Mouse (Mus musculus) heart, embryonic 11.5 days (tissue): ENCODE data around the gene 1700028J19Rik. TPM values are rescaled to one million over a fixed set of nuclear protein-coding genes. Genes with fewer than 3 reads are reported as not detected.

Source experiments
- ATAC-seq: fragments of 200-750 bp; cut with Nextera tagmentation; replicated peaks from 2 replicates; pipeline ENCODE4 v1.8.0; 2017; ENCODE audit warnings: moderate library complexity; ENCODE audit not compliant: insufficient number of reproducible peaks, low FRiP score, low TSS enrichment
- H3K27ac ChIP-seq: fragments of 300-500 bp; sonication (generic); 2 replicates; pipeline ENCODE4 v1.5.1; 2014; ENCODE audit warnings: mild to moderate bottlenecking, low read depth, low read length
- H3K27me3 ChIP-seq: fragments of 300-500 bp; sonication (generic); 2 replicates; pipeline ENCODE4 v1.6.1; 2014; ENCODE audit warnings: mild to moderate bottlenecking, low read length, mixed read lengths; ENCODE audit not compliant: control insufficient read depth, insufficient read depth
- H3K36me3 ChIP-seq: fragments of 300-500 bp; sonication (generic); 2 replicates; pipeline ENCODE4 v1.6.1; 2014; ENCODE audit warnings: mild to moderate bottlenecking, low read length, moderate library complexity, mixed read lengths; ENCODE audit not compliant: control insufficient read depth, insufficient read depth
- H3K4me1 ChIP-seq: fragments of 300-500 bp; sonication (generic); 2 replicates; pipeline ENCODE4 v1.6.1; 2014; ENCODE audit warnings: low read length; ENCODE audit not compliant: control insufficient read depth, insufficient read depth
- H3K4me2 ChIP-seq: fragments of 300-500 bp; sonication (generic); 2 replicates; pipeline ENCODE4 v1.6.1; 2014; ENCODE audit warnings: mild to moderate bottlenecking, moderate library complexity
- H3K4me3 ChIP-seq: fragments of 300-500 bp; sonication (generic); 2 replicates; pipeline ENCODE4 v1.5.1; 2014; ENCODE audit warnings: low read depth, low read length
- H3K9ac ChIP-seq: fragments of 300-500 bp; sonication (generic); 2 replicates; pipeline ENCODE4 v1.6.1; 2014; ENCODE audit warnings: mild to moderate bottlenecking, low read depth, low read length, moderate library complexity
- H3K9me3 ChIP-seq: fragments of 300-500 bp; sonication (generic); replicated peaks from 2 replicates; pipeline ENCODE4 v1.6.1; 2016; ENCODE audit warnings: low read length; ENCODE audit not compliant: control insufficient read depth
- WGBS: fragments of 180-500 bp; shearing (Covaris S2); extraction: QIAGEN DNeasy Blood & Tissue Kit; methylation state at CpG from one replicate; pipeline ENCODE4 v1.1.7; 2014; ENCODE audit not compliant: insufficient replicate concordance; 5-methylcytosine and 5-hydroxymethylcytosine counted together
- polyA plus RNA-seq: library from polyadenylated mRNA; unstranded; fragments of >200 nt; fragmentation: Nextera tagmentation; extraction: Ambion mirVana; gene quantifications from 2 replicates; pipeline ENCODE4 v1.2.1, GENCODE M21; 2014

1700028J19Rik gene
- polyA plus RNA-seq, result 0.68 and 1.7 TPM in 2 replicates

DNA sequence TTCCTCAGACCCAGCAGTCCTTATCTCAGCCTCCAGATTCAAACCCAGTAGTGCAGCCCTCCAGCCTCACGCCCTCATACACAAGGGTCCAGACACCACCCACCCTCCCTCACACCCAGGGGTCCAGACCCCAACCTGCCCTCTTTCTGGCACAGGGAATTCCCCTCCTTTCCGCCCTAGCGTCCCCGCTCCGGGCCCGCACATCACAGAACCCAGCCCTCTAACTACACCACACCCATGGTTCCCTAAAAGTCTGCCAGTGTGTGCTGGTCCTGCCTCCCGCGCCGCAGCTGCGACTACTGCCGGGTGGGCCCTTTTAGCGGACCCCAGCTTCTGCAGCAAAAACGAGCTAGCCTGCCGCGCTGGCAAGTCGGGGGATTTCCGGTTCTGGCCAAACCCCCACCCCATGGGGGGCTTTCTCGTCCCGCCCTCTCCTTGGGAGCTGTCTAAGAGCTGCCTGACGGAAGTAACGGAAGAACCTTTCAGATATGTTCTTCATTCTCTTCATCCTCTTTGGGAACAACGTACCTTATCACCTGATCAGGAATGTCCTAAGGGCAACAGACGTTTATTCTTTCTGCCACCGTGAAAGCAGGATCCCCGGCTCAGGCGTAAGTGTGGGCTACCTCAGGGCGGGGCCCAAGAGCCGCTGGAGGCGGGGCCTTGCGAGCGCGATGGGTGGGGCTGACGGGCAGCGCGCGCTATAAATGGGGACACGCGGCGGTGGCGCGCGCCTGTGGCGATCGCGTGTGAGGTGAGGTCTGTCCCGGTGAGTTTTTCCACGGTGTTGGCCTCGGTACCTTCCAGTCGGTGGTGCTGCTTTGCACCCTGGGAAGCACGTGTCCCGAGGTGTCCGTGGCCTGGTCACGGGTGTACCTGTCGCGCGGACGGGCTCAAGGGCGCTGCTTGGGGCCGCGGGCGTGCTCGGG is at the start of gene 1700028J19Rik, which contains the start of gene 2410002F23Rik:
TSS of gene 1700028J19Rik (minus strand) at position 641 of the 929 bp plus-strand sequence.
TSS of gene 2410002F23Rik (plus strand) at position 668 of the 929 bp plus-strand sequence.
- Histone ChIP-seq H3K4me1 (peaks cover 10% of the 10 kb centered on the region; the same call in 1 of the 2 replicates), H3K9me3 (no peaks in the 10 kb centered on the region), H3K4me3 (peak within 1 kb of the TSS; percentile 94), H3K27ac (peak within 1 kb of the TSS; percentile 92), H3K36me3 (peaks cover 20% of the 10 kb centered on the region), H3K4me2 (peak within 1 kb of the TSS; percentile 89), H3K27me3 (no peaks in the 10 kb centered on the region), H3K9ac (peak within 1 kb of the TSS; percentile 99)
- peak; percentile 82 for ATAC-seq
- under 1% methylated on average over 61 of the region's 62 CpGs for WGBS

GRCm38 (mm10) chr7:44291418-44291817 is 44.9 kb upstream of the 1700028J19Rik start:
- ATAC-seq, result no peak
- Histone ChIP-seq H3K9ac (no peak overlapping the region), H3K4me1 (no peaks in the 10 kb centered on the region), H3K27ac (no peak overlapping the region), H3K9me3 (no peaks in the 10 kb centered on the region; the same call in none of the 2 replicates), H3K4me3 (no peak overlapping the region), H3K27me3 (no peaks in the 10 kb centered on the region), H3K36me3 (no peaks in the 10 kb centered on the region), H3K4me2 (no peak overlapping the region)
- WGBS, result 50% methylated on average over 4 of the region's 4 CpGs

GRCm38 (mm10) chr7:44290986-44291385 is 44.5 kb upstream of the 1700028J19Rik start:
- no peak overlapping the region for H3K9ac ChIP-seq
- H3K4me3 ChIP-seq, result no peak overlapping the region
- 73% methylated on average over 4 of the region's 4 CpGs for WGBS
- H3K27ac ChIP-seq, result no peak overlapping the region
- H3K9me3 ChIP-seq, result no peaks in the 10 kb centered on the region; the same call in none of the 2 replicates
- no peak for ATAC-seq
- no peak overlapping the region for H3K4me2 ChIP-seq
- H3K4me1 ChIP-seq, result no peaks in the 10 kb centered on the region
- H3K36me3 ChIP-seq, result no peaks in the 10 kb centered on the region
- H3K27me3 ChIP-seq, result no peaks in the 10 kb centered on the region

- H3K9ac ChIP-seq, result no peak overlapping the region
- WGBS, result 58% methylated on average over 7 of the region's 7 CpGs
- no peak for ATAC-seq
- no peaks in the 10 kb centered on the region; the same call in none of the 2 replicates for H3K9me3 ChIP-seq
- H3K4me3 ChIP-seq, result no peak overlapping the region
- no peaks in the 10 kb centered on the region for H3K27me3 ChIP-seq
- H3K27ac ChIP-seq, result no peak overlapping the region
- H3K4me2 ChIP-seq, result no peak overlapping the region
- no peaks in the 10 kb centered on the region for H3K4me1 ChIP-seq
- H3K36me3 ChIP-seq, result no peaks in the 10 kb centered on the region
Observed at GRCm38 (mm10) chr7:44287760-44288159, 41.3 kb upstream of the 1700028J19Rik start.

- 73% methylated on average over 7 of the region's 7 CpGs for WGBS
- H3K4me1 ChIP-seq, result no peaks in the 10 kb centered on the region
- H3K4me3 ChIP-seq, result no peak overlapping the region
- H3K36me3 ChIP-seq, result no peaks in the 10 kb centered on the region
- no peaks in the 10 kb centered on the region for H3K27me3 ChIP-seq
- no peak overlapping the region for H3K4me2 ChIP-seq
- H3K27ac ChIP-seq, result no peak overlapping the region
- no peak overlapping the region for H3K9ac ChIP-seq
- peaks cover 2% of the 10 kb centered on the region; the same call in 1 of the 2 replicates for H3K9me3 ChIP-seq
- no peak for ATAC-seq
Observed at GRCm38 (mm10) chr7:44281586-44281985, 35.1 kb upstream of the 1700028J19Rik start.

DNA sequence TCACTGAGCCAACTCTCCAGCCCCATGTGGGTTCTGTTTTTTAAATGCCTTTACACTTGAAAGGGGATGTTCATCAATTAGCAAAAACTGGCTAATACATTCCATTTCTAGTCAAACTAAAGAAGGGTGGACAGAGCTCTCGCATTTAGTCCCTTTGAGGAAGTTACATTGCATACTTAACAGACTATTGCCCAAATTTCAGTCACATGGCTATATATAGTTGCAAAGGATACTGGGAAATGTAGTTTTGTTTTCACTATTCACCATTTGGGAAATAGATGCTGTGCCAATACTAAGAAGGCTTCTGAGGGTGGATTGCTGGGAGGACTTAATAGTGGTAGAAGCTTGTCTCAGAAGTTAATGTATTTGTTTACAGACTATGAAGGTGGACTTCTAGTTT is 34.5 kb upstream of the 1700028J19Rik start:
- Histone ChIP-seq H3K4me1 (no peaks in the 10 kb centered on the region), H3K4me3 (no peak overlapping the region), H3K9me3 (0 out of 2 replicates have a peak, but pooled peaks cover 2% of the 10 kb centered on the region), H3K27me3 (no peaks in the 10 kb centered on the region), H3K4me2 (no peak overlapping the region), H3K27ac (no peak overlapping the region), H3K9ac (no peak overlapping the region), H3K36me3 (no peaks in the 10 kb centered on the region)
- 59% methylated on average over 1 of the region's 1 CpGs for WGBS
- ATAC-seq, result no peak

GRCm38 (mm10) chr7:44277250-44277622 is 30.7 kb upstream of the 1700028J19Rik start:
- ATAC-seq, result no peak
- 50% methylated on average over 2 of the region's 2 CpGs for WGBS
- H3K4me1 ChIP-seq, result no peaks in the 10 kb centered on the region
- H3K36me3 ChIP-seq, result no peaks in the 10 kb centered on the region
- H3K9ac ChIP-seq, result no peak overlapping the region
- H3K27me3 ChIP-seq, result peaks cover 14% of the 10 kb centered on the region
- no peak overlapping the region for H3K4me3 ChIP-seq
- no peak overlapping the region for H3K27ac ChIP-seq
- H3K4me2 ChIP-seq, result no peak overlapping the region
- H3K9me3 ChIP-seq, result 0 out of 2 replicates have a peak, but pooled peaks cover 2% of the 10 kb centered on the region

DNA sequence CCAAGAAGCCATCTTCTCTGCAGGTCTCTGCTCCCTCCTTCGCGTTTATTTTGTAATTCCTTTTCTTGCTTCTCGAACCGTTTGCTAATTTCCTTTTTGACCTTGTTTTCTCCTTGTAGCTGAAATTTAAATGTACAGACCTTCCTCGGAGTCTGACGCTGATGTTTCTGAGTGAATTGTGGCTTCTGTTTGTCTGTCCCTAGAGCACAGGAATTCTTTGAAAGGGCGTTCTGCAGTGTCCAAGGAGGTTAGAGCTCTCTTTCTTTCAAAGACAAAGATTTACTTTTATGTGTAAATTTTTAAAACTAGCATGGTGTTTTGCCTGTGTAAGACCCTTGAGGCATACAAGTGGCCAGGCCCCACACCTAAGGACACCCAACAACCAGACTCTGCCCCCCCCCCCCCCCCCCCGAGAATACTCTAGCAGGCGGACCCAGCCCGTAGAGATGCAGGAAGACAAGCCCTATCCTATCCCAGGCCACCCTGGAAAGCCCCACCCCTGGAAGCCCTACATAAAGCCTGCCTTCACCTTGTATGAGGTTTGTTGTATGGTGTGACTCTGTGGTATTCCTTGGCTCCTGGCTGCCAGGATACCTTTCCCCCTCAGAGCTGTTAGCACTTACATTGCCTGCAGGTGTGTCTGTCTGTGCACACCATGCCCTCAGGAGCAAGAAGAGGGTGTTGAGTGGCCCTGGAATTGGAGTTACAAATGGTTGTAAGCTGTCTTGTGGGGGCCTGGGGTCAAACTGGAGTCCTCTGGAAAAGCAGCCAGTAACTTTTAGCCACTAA is 30.2 kb upstream of the 1700028J19Rik start:
- Histone ChIP-seq H3K36me3 (no peaks in the 10 kb centered on the region), H3K9me3 (0 out of 2 replicates have a peak, but pooled peaks cover 2% of the 10 kb centered on the region), H3K4me3 (no peak overlapping the region), H3K4me1 (no peaks in the 10 kb centered on the region), H3K27me3 (peaks cover 14% of the 10 kb centered on the region), H3K27ac (no peak overlapping the region), H3K9ac (no peak overlapping the region), H3K4me2 (no peak overlapping the region)
- no peak for ATAC-seq
- 62% methylated on average over 10 of the region's 10 CpGs for WGBS
